Mouse (Mus musculus): ENCODE data around the gene Radil.

- TF ChIP-seq POLR2A (IDR thresholded peaks at IDR 0.05; ENCODE audit: borderline replicate concordance, extremely low read depth, low read depth, low read length) (no peak), CTCF (IDR thresholded peaks at IDR 0.05; ENCODE audit: insufficient read depth, low read length) (no peak)
Observed at GRCm38 (mm10) chr5:142439911-142440432, 110.9 kb downstream of the Radil start.
